Mouse (Mus musculus): Measurements from ENCODE around the gene Kcng1. TPM values are rescaled to one million over a fixed set of nuclear protein-coding genes. Genes with fewer than 3 reads are reported as not detected.

Gene Kcng1
- polyA plus RNA-seq, 1 experiment, result 0.03 TPM

DNA sequence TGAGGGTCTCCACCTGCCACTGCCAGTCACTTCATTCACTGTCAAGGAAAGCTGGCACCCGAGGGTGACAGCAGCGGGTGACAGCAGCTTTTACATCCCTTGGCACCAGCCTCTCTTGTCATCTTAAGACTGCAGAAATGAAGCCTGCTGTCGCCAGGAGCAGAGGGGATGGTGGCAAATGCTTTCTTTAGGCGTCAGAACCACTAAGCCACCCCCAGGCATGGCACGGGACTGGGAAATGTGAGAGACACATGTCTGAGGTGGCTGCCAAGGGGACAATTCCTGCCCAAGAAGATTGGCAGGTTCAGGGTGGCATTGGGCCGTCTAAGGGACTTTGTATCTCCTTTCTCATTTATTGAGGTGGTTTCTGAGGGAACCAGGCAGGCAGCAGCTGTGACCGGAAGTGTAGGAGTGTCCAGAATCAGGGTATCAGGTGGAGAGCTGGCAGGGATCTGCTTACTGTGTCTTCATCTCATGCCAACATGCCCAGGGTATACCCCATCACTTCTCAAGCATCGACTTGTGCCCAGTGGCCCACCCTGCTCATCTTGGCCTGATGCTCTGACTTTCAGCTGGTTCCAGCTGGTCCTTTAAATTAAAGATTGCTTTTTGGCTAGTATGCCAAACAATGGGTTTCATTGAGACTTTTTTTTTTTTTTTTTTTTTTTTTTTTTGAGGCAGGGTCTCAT, 33.2 kb downstream of the Kcng1 start:
- no peak for TF ChIP-seq GATA1 (IDR thresholded peaks at IDR 0.05; ENCODE audit: borderline replicate concordance, low read length)
- TF ChIP-seq FLI1 (IDR thresholded peaks at IDR 0.05; ENCODE audit: low read length), result no peak
- Histone ChIP-seq H3K36me3 (replicated peaks; ENCODE audit: low read length) (no peaks in the 10 kb centered on the region), H3K4me3 (replicated peaks) (no peak overlapping the region), H3K4me1 (peaks cover 43% of the 10 kb centered on the region), H3K27me3 (replicated peaks) (peaks cover 61% of the 10 kb centered on the region), H3K9me3 (no peaks in the 10 kb centered on the region)

DNA sequence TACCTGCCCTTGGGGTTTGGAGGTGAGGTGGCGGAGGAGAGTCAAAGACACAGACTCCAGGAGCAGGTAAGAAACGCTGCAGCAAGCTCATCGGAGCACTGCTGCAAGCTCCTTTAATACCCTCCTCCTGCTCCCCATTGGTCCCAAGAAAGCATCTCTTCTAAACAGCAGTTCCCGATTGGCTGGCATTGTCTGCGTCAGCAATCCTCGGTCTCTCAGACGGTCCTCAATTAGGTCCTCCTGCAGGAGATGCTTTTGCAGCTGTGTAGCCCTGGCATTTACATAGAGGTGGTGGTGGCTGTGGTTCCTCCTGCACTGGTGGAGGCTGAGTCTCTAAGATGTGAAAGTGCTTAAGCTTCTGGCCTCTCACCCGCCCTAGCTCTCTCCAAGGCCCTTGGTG, 36.0 kb downstream of the Kcng1 start:
- no peaks in the 10 kb centered on the region for H3K36me3 ChIP-seq (replicated peaks; ENCODE audit: low read length)
- peaks cover 24% of the 10 kb centered on the region for H3K4me1 ChIP-seq
- no peak overlapping the region for H3K4me3 ChIP-seq (replicated peaks)
- H3K27me3 ChIP-seq (replicated peaks), result peaks cover 49% of the 10 kb centered on the region
- no peaks in the 10 kb centered on the region for H3K9me3 ChIP-seq
- TF ChIP-seq GATA1 (IDR thresholded peaks at IDR 0.05; ENCODE audit: borderline replicate concordance, low read length) (no peak), FLI1 (IDR thresholded peaks at IDR 0.05; ENCODE audit: low read length) (no peak)

- H3K36me3 ChIP-seq (replicated peaks; ENCODE audit: low read length), result no peaks in the 10 kb centered on the region
- H3K4me1 ChIP-seq, result peaks cover 14% of the 10 kb centered on the region
- H3K4me3 ChIP-seq (replicated peaks), result no peak overlapping the region
- peaks cover 64% of the 10 kb centered on the region for H3K27me3 ChIP-seq (replicated peaks)
- TF ChIP-seq FLI1 (IDR thresholded peaks at IDR 0.05; ENCODE audit: low read length), result no peak
- TF ChIP-seq GATA1 (IDR thresholded peaks at IDR 0.05; ENCODE audit: borderline replicate concordance, low read length), result no peak
- peaks cover 15% of the 10 kb centered on the region for H3K9me3 ChIP-seq
Observed at GRCm38 (mm10) chr2:168243278-168243677, 38.3 kb downstream of the Kcng1 start.

DNA sequence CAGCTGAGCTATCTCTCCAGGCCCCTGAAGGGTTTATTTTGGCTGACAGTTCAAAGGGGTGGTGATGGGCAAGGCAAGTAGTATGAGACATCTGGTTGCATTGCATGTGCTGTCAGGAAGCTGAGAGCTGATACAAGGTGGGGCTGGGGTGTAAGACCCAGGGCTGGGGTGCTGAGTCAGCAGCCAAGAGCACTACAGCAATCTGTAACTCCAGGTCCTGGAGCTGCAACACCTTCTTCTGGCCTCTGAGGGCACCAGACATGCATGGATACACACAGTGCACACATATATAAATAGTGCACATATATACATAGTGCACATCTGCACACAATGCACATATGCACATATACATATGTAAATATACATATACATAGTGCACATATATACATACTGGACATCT, 38.7 kb downstream of the Kcng1 start:
- Histone ChIP-seq H3K9me3 (peaks cover 17% of the 10 kb centered on the region), H3K36me3 (replicated peaks; ENCODE audit: low read length) (no peaks in the 10 kb centered on the region), H3K4me1 (peaks cover 11% of the 10 kb centered on the region), H3K4me3 (replicated peaks) (no peak overlapping the region), H3K27me3 (replicated peaks) (peaks cover 62% of the 10 kb centered on the region)
- TF ChIP-seq FLI1 (IDR thresholded peaks at IDR 0.05; ENCODE audit: low read length), result no peak
- no peak for TF ChIP-seq GATA1 (IDR thresholded peaks at IDR 0.05; ENCODE audit: borderline replicate concordance, low read length)

- Histone ChIP-seq H3K4me3 (replicated peaks) (no peak overlapping the region), H3K4me1 (peaks cover 17% of the 10 kb centered on the region), H3K27me3 (replicated peaks) (peaks cover 38% of the 10 kb centered on the region), H3K36me3 (replicated peaks; ENCODE audit: low read length) (peaks cover 10% of the 10 kb centered on the region), H3K9me3 (peaks cover 22% of the 10 kb centered on the region)
- TF ChIP-seq GATA1 (IDR thresholded peaks at IDR 0.05; ENCODE audit: borderline replicate concordance, low read length) (no peak), FLI1 (IDR thresholded peaks at IDR 0.05; ENCODE audit: low read length) (no peak)
Observed at GRCm38 (mm10) chr2:168238335-168238734, 43.2 kb downstream of the Kcng1 start.

DNA sequence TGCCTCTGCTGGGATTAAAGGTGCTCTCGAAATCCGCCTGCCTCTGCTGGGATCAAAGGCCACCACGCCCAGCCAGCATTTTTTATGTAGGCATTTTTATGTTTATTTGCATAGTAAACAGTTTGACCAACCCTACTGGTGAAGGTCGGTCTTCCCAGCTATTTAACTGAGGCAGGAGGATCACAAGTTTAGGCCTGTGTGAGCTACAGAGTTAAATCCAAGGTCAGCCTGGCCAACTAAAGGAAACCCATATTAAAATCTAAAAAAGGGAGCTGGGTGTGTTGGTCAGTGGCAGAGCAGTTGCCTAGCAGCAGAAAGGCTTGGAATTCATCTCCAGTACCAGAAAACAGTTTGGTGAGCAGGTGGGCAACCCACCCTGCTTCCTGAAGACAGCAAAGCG, 48.2 kb downstream of the Kcng1 start:
- TF ChIP-seq FLI1 (IDR thresholded peaks at IDR 0.05; ENCODE audit: low read length), result no peak
- TF ChIP-seq GATA1 (IDR thresholded peaks at IDR 0.05; ENCODE audit: borderline replicate concordance, low read length), result no peak
- Histone ChIP-seq H3K9me3 (peaks cover 6% of the 10 kb centered on the region), H3K4me1 (peaks cover 35% of the 10 kb centered on the region), H3K36me3 (replicated peaks; ENCODE audit: low read length) (peaks cover 27% of the 10 kb centered on the region), H3K4me3 (replicated peaks) (no peak overlapping the region), H3K27me3 (replicated peaks) (peaks cover 11% of the 10 kb centered on the region)

GRCm38 (mm10) chr2:168231471-168231829, 50.1 kb downstream of the Kcng1 start:
- peaks cover 34% of the 10 kb centered on the region for H3K36me3 ChIP-seq (replicated peaks; ENCODE audit: low read length)
- no peak for TF ChIP-seq FLI1 (IDR thresholded peaks at IDR 0.05; ENCODE audit: low read length)
- TF ChIP-seq GATA1 (IDR thresholded peaks at IDR 0.05; ENCODE audit: borderline replicate concordance, low read length), result no peak
- H3K4me3 ChIP-seq (replicated peaks), result peak overlapping the region; percentile 99
- H3K4me1 ChIP-seq, result peaks cover 52% of the 10 kb centered on the region
- peaks cover 4% of the 10 kb centered on the region for H3K27me3 ChIP-seq (replicated peaks)
- H3K9me3 ChIP-seq, result no peaks in the 10 kb centered on the region

DNA sequence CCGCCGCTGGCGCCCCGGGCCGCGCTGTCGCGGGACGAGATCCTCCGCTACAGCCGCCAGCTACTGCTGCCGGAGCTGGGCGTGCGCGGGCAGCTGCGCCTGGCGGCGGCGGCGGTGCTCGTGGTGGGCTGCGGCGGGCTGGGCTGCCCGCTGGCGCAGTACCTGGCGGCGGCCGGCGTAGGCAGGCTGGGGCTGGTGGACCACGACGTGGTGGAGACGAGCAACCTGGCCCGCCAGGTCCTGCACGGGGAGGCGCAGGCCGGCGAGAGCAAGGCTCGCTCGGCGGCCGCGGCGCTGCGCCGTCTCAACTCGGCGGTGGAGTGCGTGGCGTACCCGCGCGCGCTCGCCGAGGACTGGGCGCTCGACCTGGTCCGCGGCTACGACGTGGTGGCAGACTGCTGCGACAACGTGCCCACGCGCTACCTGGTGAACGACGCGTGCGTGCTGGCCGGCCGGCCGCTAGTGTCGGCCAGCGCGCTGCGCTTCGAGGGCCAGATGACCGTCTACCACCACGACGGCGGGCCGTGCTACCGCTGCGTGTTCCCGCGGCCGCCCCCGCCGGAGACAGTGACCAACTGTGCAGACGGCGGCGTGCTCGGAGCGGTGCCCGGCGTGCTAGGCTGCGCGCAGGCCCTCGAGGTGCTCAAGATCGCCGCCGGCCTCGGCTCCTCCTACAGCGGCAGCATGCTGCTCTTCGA, 50.6 kb downstream of the Kcng1 start:
- TF ChIP-seq FLI1 (IDR thresholded peaks at IDR 0.05; ENCODE audit: low read length) (no peak), GATA1 (IDR thresholded peaks at IDR 0.05; ENCODE audit: borderline replicate concordance, low read length) (no peak)
- Histone ChIP-seq H3K36me3 (replicated peaks; ENCODE audit: low read length) (peaks cover 39% of the 10 kb centered on the region), H3K4me3 (replicated peaks) (peak overlapping the region; percentile 99), H3K27me3 (replicated peaks) (peaks cover 4% of the 10 kb centered on the region), H3K4me1 (peaks cover 58% of the 10 kb centered on the region), H3K9me3 (no peaks in the 10 kb centered on the region)

- H3K36me3 ChIP-seq (replicated peaks; ENCODE audit: low read length), result peaks cover 47% of the 10 kb centered on the region
- no peak for TF ChIP-seq GATA1 (IDR thresholded peaks at IDR 0.05; ENCODE audit: borderline replicate concordance, low read length)
- TF ChIP-seq FLI1 (IDR thresholded peaks at IDR 0.05; ENCODE audit: low read length), result peak; percentile 90; the same call in 1 of the 2 replicates
Observed at GRCm38 (mm10) chr2:168230026-168230728, 51.4 kb downstream of the Kcng1 start, which contains the start of the genes Gm20716, Dpm1 and Mocs3. Gm20716 (minus strand) TSS chr2:168230364. Dpm1 (minus strand) TSS chr2:168230591. Mocs3 (plus strand) TSS chr2:168230622.

More at GRCm38 (mm10) chr2:168230026-168230728, 51.4 kb downstream of the Kcng1 start, which contains the start of the genes Gm20716, Dpm1 and Mocs3:
- Histone ChIP-seq H3K4me1 (peaks cover 63% of the 10 kb centered on the region), H3K4me3 (replicated peaks) (peak within 1 kb of the TSS; percentile 99), H3K9me3 (no peaks in the 10 kb centered on the region), H3K27me3 (replicated peaks) (no peaks in the 10 kb centered on the region)

All from megakaryocyte, embryonic 14.5 days (primary cell).